Mouse (Mus musculus) embryonic stem cell, embryonic (primary cell): ENCODE data around the gene Mgll.

ENCODE experiments used
- CTCF ChIA-PET, 4 experiments: fragments of 300-600 bp in 2 of 4; fragments of 350-600 bp in 2 of 4; sonication (Branson Sonifier 250); formaldehyde crosslinking; loops; one replicate each; lab custom pipeline; 2022; ENCODE audit warnings: inconsistent platforms in 2 of 4; lab: Charles Lee
- POLR2A ChIA-PET, 4 experiments: fragments of 300-600 bp in 2 of 4; fragments of 350-600 bp in 2 of 4; sonication (Branson Sonifier 250); formaldehyde crosslinking; loops; one replicate each; lab custom pipeline; 2022; ENCODE audit warnings: antibody characterized with exemption in 4 of 4, inconsistent platforms in 1 of 4; lab: Charles Lee

Mgll gene

GRCm38 (mm10) chr6:88854509-88854908 is 130.3 kb downstream of the Mgll start:
- POLR2A ChIA-PET: interaction anchor here in 2 of 4 experiments (0.6 to 1.7 kb wide), 3 partner anchors 12 to 611 kb away, joined by 3 to 6 read pairs (median 5); partner anchors contain the start of gene Abtb1 (in 1 of the 2)
- CTCF ChIA-PET: interaction anchor here (0.5 to 3.7 kb wide), 11 partner anchors 12 to 730 kb away, joined by 3 to 24 read pairs (median 6); partner anchors contain the start of gene Abtb1 (in 2 of the 4)

- CTCF ChIA-PET: interaction anchor here (0.6 to 3.7 kb wide), 70 partner anchors 9 to 1511 kb away, joined by 3 to 24 read pairs (median 4); partner anchors contain the start of genes Abtb1 (in 3 of the 4), Mcm2 (in 2 of the 4) and Sec61a1 (in 2 of the 4)
- POLR2A ChIA-PET: interaction anchor here in 2 of 4 experiments (0.7 to 1.7 kb wide), 8 partner anchors 13 to 1184 kb away, joined by 3 to 6 read pairs (median 4); partner anchors contain the start of genes Abtb1 (in 2 of the 2) and Aplf (in 1 of the 2)
Observed at GRCm38 (mm10) chr6:88855636-88856035, 131.4 kb downstream of the Mgll start.

- ChIA-PET POLR2A (interaction anchor here in 1 of 4 experiments (0.9 to 4.7 kb wide), 2 partner anchors 8 to 58 kb away, joined by 4 to 15 read pairs; no protein-coding TSS in a partner anchor), CTCF (interaction anchor here (0.6 to 3.7 kb wide), 10 partner anchors 8 to 734 kb away, joined by 3 to 18 read pairs (median 4); partner anchors contain the start of gene Abtb1 (in 3 of the 4))
Observed at GRCm38 (mm10) chr6:88857249-88857648, 133.0 kb downstream of the Mgll start.

- CTCF ChIA-PET: interaction anchor here (0.6 to 4.0 kb wide), 11 partner anchors 8 to 734 kb away, joined by 3 to 21 read pairs (median 4); partner anchors contain the start of gene Abtb1 (in 1 of the 4)
- POLR2A ChIA-PET: interaction anchor here in 2 of 4 experiments (1.7 to 4.7 kb wide), 2 partner anchors 8 to 16 kb away, joined by 4 to 15 read pairs; partner anchors contain the start of gene Podxl2 (in 1 of the 2)
Observed at GRCm38 (mm10) chr6:88857830-88858229, 133.6 kb downstream of the Mgll start.

GRCm38 (mm10) chr6:88858341-88858740 is 134.1 kb downstream of the Mgll start:
- CTCF ChIA-PET: interaction anchor here in 3 of 4 experiments (1.0 to 4.0 kb wide), 13 partner anchors 9 to 786 kb away, joined by 3 to 21 read pairs (median 4); partner anchors contain the start of gene Abtb1 (in 2 of the 3)
- POLR2A ChIA-PET: interaction anchor here in 2 of 4 experiments (0.9 to 4.7 kb wide), 4 partner anchors 9 to 616 kb away, joined by 3 to 15 read pairs (median 6); partner anchors contain the start of genes Mcm2 (in 1 of the 2) and Podxl2 (in 1 of the 2)

- POLR2A ChIA-PET: interaction anchor here in 2 of 4 experiments (1.0 to 4.7 kb wide), 4 partner anchors 11 to 22 kb away, joined by 4 to 15 read pairs (median 5); partner anchors contain the start of gene Abtb1 (in 1 of the 2)
- CTCF ChIA-PET: interaction anchor here in 3 of 4 experiments (0.6 to 4.0 kb wide), 21 partner anchors 9 to 737 kb away, joined by 3 to 21 read pairs (median 3); partner anchors contain the start of gene Tpra1 (in 1 of the 3)
Observed at GRCm38 (mm10) chr6:88860914-88861313, 136.7 kb downstream of the Mgll start.

- ChIA-PET CTCF (interaction anchor here in 3 of 4 experiments (0.6 to 1.3 kb wide), 5 partner anchors 10 to 319 kb away, joined by 3 to 4 read pairs (median 4); no protein-coding TSS in a partner anchor), POLR2A (interaction anchor here in 1 of 4 experiments (1.1 to 1.7 kb wide), 2 partner anchors 21 to 24 kb away, joined by 3 to 4 read pairs; partner anchors contain the start of gene Abtb1)
Observed at GRCm38 (mm10) chr6:88865704-88866103, 141.5 kb downstream of the Mgll start.

GRCm38 (mm10) chr6:88869459-88869858 is 145.2 kb downstream of the Mgll start:
- POLR2A ChIA-PET: no interaction called here
- CTCF ChIA-PET: no interaction called here

GRCm38 (mm10) chr6:88870594-88870993 is 146.4 kb downstream of the Mgll start:
- ChIA-PET POLR2A (interaction anchor here in 1 of 4 experiments (1.0 to 20.5 kb wide), 3 partner anchors 14 to 32 kb away, joined by 3 to 443 read pairs (median 6); partner anchors contain the start of genes Mcm2 and Tpra1), CTCF (interaction anchor here in 2 of 4 experiments (1.2 to 1.6 kb wide), 2 partner anchors 13 to 15 kb away, joined by 3 to 4 read pairs; no protein-coding TSS in a partner anchor)

- CTCF ChIA-PET: interaction anchor here in 3 of 4 experiments (1.2 to 1.7 kb wide), 3 partner anchors 14 to 22 kb away, joined by 3 to 5 read pairs (median 4); no protein-coding TSS in a partner anchor
Observed at GRCm38 (mm10) chr6:88871546-88871945, 147.3 kb downstream of the Mgll start.

GRCm38 (mm10) chr6:88872811-88873210 is 148.6 kb downstream of the Mgll start:
- ChIA-PET CTCF (interaction anchor here in 2 of 4 experiments (0.5 to 1.7 kb wide), 2 partner anchors 12 to 16 kb away, joined by 5 read pairs; no protein-coding TSS in a partner anchor), POLR2A (interaction anchor here in 2 of 4 experiments (0.6 to 20.5 kb wide), 3 partner anchors 18 to 29 kb away, joined by 3 to 443 read pairs (median 7); partner anchors contain the start of gene Mcm2 (in 1 of the 2))

More at GRCm38 (mm10) chr6:88871546-88871945, 147.3 kb downstream of the Mgll start:
- POLR2A ChIA-PET: interaction anchor here in 1 of 4 experiments (0.9 to 20.5 kb wide), 3 partner anchors 15 to 35 kb away, joined by 3 to 443 read pairs (median 6); partner anchors contain the start of gene Mcm2

- ChIA-PET POLR2A (interaction anchor here (0.7 to 20.5 kb wide), 13 partner anchors 11 to 185 kb away, joined by 3 to 443 read pairs (median 4); partner anchors contain the start of genes Abtb1 (in 2 of the 4), Mcm2 (in 2 of the 4) and Tpra1 (in 2 of the 4)), CTCF (interaction anchor here in 3 of 4 experiments (0.6 to 1.7 kb wide), 8 partner anchors 10 to 32 kb away, joined by 3 to 6 read pairs (median 3); partner anchors contain the start of gene Abtb1 (in 1 of the 3))
Observed at GRCm38 (mm10) chr6:88873965-88874867, 150.0 kb downstream of the Mgll start.

GRCm38 (mm10) chr6:88874868-88875508 is 150.8 kb downstream of the Mgll start, which contains the start of gene Podxl2:
Podxl2 (minus strand) TSS chr6:88875044.
- CTCF ChIA-PET: interaction anchor here in 2 of 4 experiments (1.1 kb wide), 2 partner anchors 12 to 33 kb away, joined by 3 read pairs; no protein-coding TSS in a partner anchor

More at GRCm38 (mm10) chr6:88874868-88875508, 150.8 kb downstream of the Mgll start, which contains the start of gene Podxl2:
- POLR2A ChIA-PET: interaction anchor here (0.7 to 20.5 kb wide), 9 partner anchors 9 to 184 kb away, joined by 3 to 443 read pairs (median 3); partner anchors contain the start of genes Tpra1 (in 2 of the 4), Abtb1 (in 1 of the 4) and Mcm2 (in 1 of the 4)
